Mouse (Mus musculus) testis, postnatal 10 days (tissue): ENCODE measurements around the gene Cdh10.

ENCODE experiments used
- DNase-seq: peaks from one replicate; pipeline ENCODE4 v3.0.0; 2021; ENCODE audit warnings: low spot score

Gene Cdh10

GRCm38 (mm10) chr15:18818185-18818973 lies at the start of gene Cdh10:
Gene Cdh10, plus strand, starts transcription at chr15:18818947.
- DNase-seq = peak; percentile 63

- DNase-seq = no peak
Measured at GRCm38 (mm10) chr15:18809148-18809827, 9.5 kb upstream of the Cdh10 start.

- no peak for DNase-seq
Measured at GRCm38 (mm10) chr15:18817707-18818106, 1.0 kb upstream of the Cdh10 start.

- no peak for DNase-seq
Measured at GRCm38 (mm10) chr15:18820226-18820625, 1.5 kb downstream of the Cdh10 start.

GRCm38 (mm10) chr15:18821114-18821756 lies 2.5 kb downstream of the Cdh10 start:
- DNase-seq = peak; percentile 94

- no peak for DNase-seq
Measured at GRCm38 (mm10) chr15:18823420-18823819, 4.7 kb downstream of the Cdh10 start.

- peak; percentile 56 for DNase-seq
Measured at GRCm38 (mm10) chr15:18832263-18832662, 13.5 kb downstream of the Cdh10 start.

GRCm38 (mm10) chr15:18841769-18842168 lies 23.0 kb downstream of the Cdh10 start:
- DNase-seq = no peak

GRCm38 (mm10) chr15:18844807-18845206 lies 26.1 kb downstream of the Cdh10 start:
- no peak for DNase-seq

- DNase-seq = no peak
Measured at GRCm38 (mm10) chr15:18850497-18850896, 31.8 kb downstream of the Cdh10 start.

GRCm38 (mm10) chr15:18858135-18858534 lies 39.4 kb downstream of the Cdh10 start:
- DNase-seq = no peak

GRCm38 (mm10) chr15:18869871-18870270 lies 51.1 kb downstream of the Cdh10 start:
- DNase-seq = no peak

- no peak for DNase-seq
Measured at GRCm38 (mm10) chr15:18881467-18881866, 62.7 kb downstream of the Cdh10 start.

GRCm38 (mm10) chr15:18886673-18887072 lies 67.9 kb downstream of the Cdh10 start:
- DNase-seq = no peak

GRCm38 (mm10) chr15:18888912-18889311 lies 70.2 kb downstream of the Cdh10 start:
- no peak for DNase-seq

- DNase-seq = no peak
Measured at GRCm38 (mm10) chr15:18890358-18890757, 71.6 kb downstream of the Cdh10 start.

GRCm38 (mm10) chr15:18900776-18901175 lies 82.0 kb downstream of the Cdh10 start:
- DNase-seq = no peak

GRCm38 (mm10) chr15:18904131-18904530 lies 85.4 kb downstream of the Cdh10 start:
- DNase-seq = no peak

- no peak for DNase-seq
Measured at GRCm38 (mm10) chr15:18910612-18911011, 91.9 kb downstream of the Cdh10 start.

- DNase-seq = no peak
Measured at GRCm38 (mm10) chr15:18925392-18926117, 106.8 kb downstream of the Cdh10 start.

GRCm38 (mm10) chr15:18926964-18927363 lies 108.2 kb downstream of the Cdh10 start:
- no peak for DNase-seq

- DNase-seq = no peak
Measured at GRCm38 (mm10) chr15:18952266-18952665, 133.5 kb downstream of the Cdh10 start.
